ENCODE assay signal across 8 mouse cellular contexts in genomic region chr1:187974396-187974795, GRCm38 (mm10).
DNase-seq lines count a peak whose midpoint lies in the region; ATAC-seq lines count a peak whose summit lies in the region.

No protein-coding gene starts in this region.

- H3K36me3 ChIP-seq in hindbrain, embryonic 15.5 days: no peaks in the 10 kb centered on the region
- no peaks in the 10 kb centered on the region for H3K36me3 ChIP-seq in midbrain, embryonic 12.5 days
- H3K36me3 ChIP-seq in stomach, embryonic 15.5 days: no peaks in the 10 kb centered on the region

- no peaks in the 10 kb centered on the region for H3K27me3 ChIP-seq in hindbrain, embryonic 15.5 days
- 0 out of 2 replicates have a peak, but pooled peaks cover 9% of the 10 kb centered on the region for H3K27me3 ChIP-seq in midbrain, embryonic 12.5 days
- no peaks in the 10 kb centered on the region for H3K27me3 ChIP-seq in stomach, embryonic 15.5 days (replicated peaks)

- no peak overlapping the region for H3K9ac ChIP-seq in hindbrain, embryonic 15.5 days
- H3K9ac ChIP-seq in midbrain, embryonic 12.5 days (replicated peaks): no peak overlapping the region
- no peak overlapping the region for H3K9ac ChIP-seq in stomach, embryonic 15.5 days

- peaks cover 10% of the 10 kb centered on the region; the same call in 1 of the 2 replicates for H3K4me1 ChIP-seq in hindbrain, embryonic 15.5 days (replicated peaks)
- H3K4me1 ChIP-seq in midbrain, embryonic 12.5 days: peaks cover 7% of the 10 kb centered on the region
- no peaks in the 10 kb centered on the region for H3K4me1 ChIP-seq in stomach, embryonic 15.5 days

- ATAC-seq in hindbrain, embryonic 15.5 days (ENCODE audit: low FRiP score, low read depth): peak; percentile 74; the same call in 1 of the 2 replicates
- peak; percentile 70 for ATAC-seq in midbrain, embryonic 12.5 days (ENCODE audit: low FRiP score, low read depth)
- ATAC-seq in stomach, embryonic 15.5 days (ENCODE audit: insufficient read depth, low FRiP score, low read depth): peak; percentile 27; the same call in 1 of the 2 replicates

- peak; percentile 74 for DNase-seq in NIH3T3 (ENCODE audit: low read depth)
- peak; percentile 11 for DNase-seq in cerebellum, adult 9-11 months
- peak; percentile 7 to 64 for DNase-seq in frontal cortex, postnatal 10 days (ENCODE audit: low spot score in 2 of 2)
- DNase-seq in left cerebral cortex, adult 11 months (ENCODE audit: low spot score): peak; percentile 33
- no peak for DNase-seq in spleen, postnatal 36 days (ENCODE audit: low spot score in 2 of 2)

- H3K4me2 ChIP-seq in hindbrain, embryonic 15.5 days: no peak overlapping the region
- H3K4me2 ChIP-seq in midbrain, embryonic 12.5 days (replicated peaks): no peak overlapping the region
- H3K4me2 ChIP-seq in stomach, embryonic 15.5 days: no peak overlapping the region

- no peaks in the 10 kb centered on the region for H3K9me3 ChIP-seq in hindbrain, embryonic 15.5 days
- H3K9me3 ChIP-seq in midbrain, embryonic 12.5 days: no peaks in the 10 kb centered on the region
- no peaks in the 10 kb centered on the region for H3K9me3 ChIP-seq in stomach, embryonic 15.5 days

- 11% methylated on average over 9 of the region's 9 CpGs for WGBS in hindbrain, embryonic 15.5 days
- WGBS in midbrain, embryonic 12.5 days: 10% methylated on average over 9 of the region's 9 CpGs
- WGBS in stomach, embryonic 15.5 days: 11% methylated on average over 9 of the region's 9 CpGs

- H3K4me3 ChIP-seq in hindbrain, embryonic 15.5 days: no peak overlapping the region
- no peak overlapping the region for H3K4me3 ChIP-seq in midbrain, embryonic 12.5 days
- H3K4me3 ChIP-seq in stomach, embryonic 15.5 days (replicated peaks): no peak overlapping the region

- no peak overlapping the region for H3K27ac ChIP-seq in hindbrain, embryonic 15.5 days (replicated peaks)
- no peak overlapping the region for H3K27ac ChIP-seq in midbrain, embryonic 12.5 days (replicated peaks)
- H3K27ac ChIP-seq in stomach, embryonic 15.5 days: no peak overlapping the region

Comparison
In these comparisons a context has a peak if more than half of its experiments do, and no peak if none do; other contexts are left out.
1. DNase-seq: peak in NIH3T3 (single experiment), cerebellum, adult 9-11 months (single experiment), frontal cortex, postnatal 10 days (2 of 2) and left cerebral cortex, adult 11 months (single experiment); none in spleen, postnatal 36 days (0 of 2).
2. Peak in every context shown above with its lines, with median percentiles within 50 percentile points of each other: ATAC-seq.